Mouse (Mus musculus): ENCODE results near the gene Osbpl11.

- TF ChIP-seq CTCF (conservative IDR thresholded peaks at IDR 0.05; ENCODE audit: insufficient read depth, insufficient read length, low read depth, low read length), result no peak
- no peak for TF ChIP-seq POLR2A (IDR thresholded peaks at IDR 0.05; ENCODE audit: low read depth, low read length)
Measured at GRCm38 (mm10) chr16:33178278-33179074, 6.4 kb upstream of the Osbpl11 start.
